Mouse (Mus musculus) hindbrain, embryonic 14.5 days (tissue): Measurements from ENCODE around the gene Rpp14. TPM values are rescaled to one million over a fixed set of nuclear protein-coding genes. Genes with fewer than 3 reads are reported as not detected.
A peak's percentile ranks its signal among the peaks of the same experiment; 100 is the strongest.

ENCODE experiments used
- ATAC-seq: fragments of 200-750 bp; cut with Nextera tagmentation; 2 replicates; pipeline ENCODE4 v1.8.0; 2017; ENCODE audit warnings: moderate number of reproducible peaks, mild to moderate bottlenecking, moderate TSS enrichment, moderate library complexity; ENCODE audit not compliant: low FRiP score
- DNase-seq: peaks from one replicate; pipeline ENCODE4 v3.0.0-alpha.2; 2015; ENCODE audit warnings: low spot score
- H3K27ac ChIP-seq: fragments of 300-500 bp; sonication (generic); 2 replicates; pipeline ENCODE4 v1.5.1; 2014; ENCODE audit warnings: mild to moderate bottlenecking, moderate library complexity
- H3K27me3 ChIP-seq: fragments of 300-500 bp; sonication (generic); 2 replicates; pipeline ENCODE4 v1.6.1; 2014; ENCODE audit warnings: mild to moderate bottlenecking, low read length, mixed read lengths; ENCODE audit not compliant: control insufficient read depth, insufficient read depth
- H3K36me3 ChIP-seq: fragments of 300-500 bp; sonication (generic); replicated peaks from 2 replicates; pipeline ENCODE4 v1.6.1; 2014; ENCODE audit not compliant: control insufficient read depth, insufficient read depth
- H3K4me1 ChIP-seq: fragments of 300-500 bp; sonication (generic); replicated peaks from 2 replicates; pipeline ENCODE4 v1.6.1; 2014; ENCODE audit warnings: antibody characterized with exemption, low read length, mixed read lengths; ENCODE audit not compliant: control insufficient read depth, insufficient read depth
- H3K4me2 ChIP-seq: fragments of 300-500 bp; sonication (generic); replicated peaks from 2 replicates; pipeline ENCODE4 v1.6.1; 2014; ENCODE audit warnings: mild to moderate bottlenecking, moderate library complexity
- H3K4me3 ChIP-seq: fragments of 300-500 bp; sonication (generic); replicated peaks from 2 replicates; pipeline ENCODE4 v1.5.1; 2014; ENCODE audit warnings: mild to moderate bottlenecking, low read length
- H3K9ac ChIP-seq: fragments of 300-500 bp; sonication (generic); 2 replicates; pipeline ENCODE4 v1.6.1; 2014
- H3K9me3 ChIP-seq: fragments of 300-500 bp; sonication (generic); 2 replicates; pipeline ENCODE4 v1.6.1; 2016; ENCODE audit warnings: low read length; ENCODE audit not compliant: control insufficient read depth
- WGBS: fragments of 180-500 bp; shearing (Covaris S2); extraction: QIAGEN DNeasy Blood & Tissue Kit; methylation state at CpG from one replicate; pipeline ENCODE4 v1.1.7; 2014; 5-methylcytosine and 5-hydroxymethylcytosine counted together
- polyA plus RNA-seq: library from polyadenylated mRNA; unstranded; fragments of >200 nt; fragmentation: Nextera tagmentation; extraction: Ambion mirVana; gene quantifications from 2 replicates; pipeline ENCODE4 v1.2.1, GENCODE M21; 2014

Rpp14 gene
- polyA plus RNA-seq, result 45.0 and 50.9 TPM in 2 replicates

GRCm38 (mm10) chr14:8080165-8080679 is at the start of gene Rpp14:
Gene Rpp14, plus strand, starts transcription at chr14:8080367.
- Histone ChIP-seq H3K36me3 (peaks cover 17% of the 10 kb centered on the region), H3K4me1 (peaks cover 14% of the 10 kb centered on the region), H3K9ac (peak within 1 kb of the TSS; percentile 76), H3K9me3 (no peaks in the 10 kb centered on the region), H3K27me3 (no peaks in the 10 kb centered on the region), H3K4me2 (peak within 1 kb of the TSS; percentile 94), H3K4me3 (peak within 1 kb of the TSS; percentile 74), H3K27ac (peak within 1 kb of the TSS; percentile 89)
- WGBS, result under 1% methylated on average over 47 of the region's 47 CpGs
- ATAC-seq (peak; percentile 97), DNase-seq (peak; percentile 99)

- Histone ChIP-seq H3K36me3 (no peaks in the 10 kb centered on the region), H3K27ac (no peak overlapping the region), H3K27me3 (no peaks in the 10 kb centered on the region), H3K4me3 (no peak overlapping the region), H3K9ac (no peak overlapping the region), H3K4me1 (no peaks in the 10 kb centered on the region), H3K4me2 (no peak overlapping the region), H3K9me3 (no peaks in the 10 kb centered on the region)
- ATAC-seq (no peak), DNase-seq (no peak)
- 46% methylated on average over 4 of the region's 4 CpGs for WGBS
Measured at GRCm38 (mm10) chr14:8030535-8030934, 49.6 kb upstream of the Rpp14 start.

- ATAC-seq (no peak; the same call in 1 of the 2 replicates), DNase-seq (no peak)
- Histone ChIP-seq H3K27me3 (no peaks in the 10 kb centered on the region), H3K4me3 (no peak overlapping the region), H3K4me2 (no peak overlapping the region), H3K9me3 (no peaks in the 10 kb centered on the region), H3K9ac (no peak overlapping the region), H3K4me1 (no peaks in the 10 kb centered on the region), H3K36me3 (no peaks in the 10 kb centered on the region), H3K27ac (no peak overlapping the region)
- WGBS, result 62% methylated on average over 13 of the region's 13 CpGs
Measured at GRCm38 (mm10) chr14:8032087-8032944, 47.9 kb upstream of the Rpp14 start.

- Histone ChIP-seq H3K27ac (no peak overlapping the region), H3K4me2 (no peak overlapping the region), H3K4me3 (no peak overlapping the region), H3K9me3 (no peaks in the 10 kb centered on the region), H3K27me3 (no peaks in the 10 kb centered on the region), H3K4me1 (no peaks in the 10 kb centered on the region), H3K9ac (no peak overlapping the region), H3K36me3 (0 out of 2 replicates have a peak, but pooled peaks cover under 1% of the 10 kb centered on the region)
- 64% methylated on average over 5 of the region's 5 CpGs for WGBS
- ATAC-seq (no peak), DNase-seq (no peak)
Measured at GRCm38 (mm10) chr14:8034561-8034960, 45.6 kb upstream of the Rpp14 start.

GRCm38 (mm10) chr14:8035951-8036350 is 44.2 kb upstream of the Rpp14 start:
- no peak overlapping the region for H3K4me3 ChIP-seq
- no peaks in the 10 kb centered on the region for H3K9me3 ChIP-seq
- H3K4me1 ChIP-seq, result no peaks in the 10 kb centered on the region
- ATAC-seq (no peak), DNase-seq (no peak)
- H3K36me3 ChIP-seq, result 0 out of 2 replicates have a peak, but pooled peaks cover 4% of the 10 kb centered on the region
- H3K27me3 ChIP-seq, result no peaks in the 10 kb centered on the region
- 86% methylated on average over 6 of the region's 6 CpGs for WGBS
- no peak overlapping the region for H3K4me2 ChIP-seq
- H3K9ac ChIP-seq, result no peak overlapping the region
- no peak overlapping the region for H3K27ac ChIP-seq

GRCm38 (mm10) chr14:8036406-8036805 is 43.8 kb upstream of the Rpp14 start:
- H3K9me3 ChIP-seq, result no peaks in the 10 kb centered on the region
- no peak overlapping the region for H3K9ac ChIP-seq
- H3K36me3 ChIP-seq, result 0 out of 2 replicates have a peak, but pooled peaks cover 4% of the 10 kb centered on the region
- no peak overlapping the region for H3K4me3 ChIP-seq
- H3K27me3 ChIP-seq, result no peaks in the 10 kb centered on the region
- no peaks in the 10 kb centered on the region for H3K4me1 ChIP-seq
- DNase-seq, result no peak
- ATAC-seq, result no peak
- no peak overlapping the region for H3K27ac ChIP-seq
- WGBS, result 78% methylated on average over 5 of the region's 5 CpGs
- no peak overlapping the region for H3K4me2 ChIP-seq

GRCm38 (mm10) chr14:8038150-8038549 is 42.0 kb upstream of the Rpp14 start:
- Histone ChIP-seq H3K4me3 (no peak overlapping the region), H3K9me3 (no peaks in the 10 kb centered on the region), H3K4me1 (no peaks in the 10 kb centered on the region), H3K9ac (no peak overlapping the region), H3K27me3 (no peaks in the 10 kb centered on the region), H3K27ac (no peak overlapping the region), H3K4me2 (no peak overlapping the region), H3K36me3 (0 out of 2 replicates have a peak, but pooled peaks cover 4% of the 10 kb centered on the region)
- 88% methylated on average over 5 of the region's 5 CpGs for whole genome bisulfite sequencing
- ATAC-seq (no peak), DNase-seq (no peak)

GRCm38 (mm10) chr14:8038791-8039448 is 41.2 kb upstream of the Rpp14 start:
- 82% methylated on average over 7 of the region's 7 CpGs for WGBS
- no peaks in the 10 kb centered on the region for H3K4me1 ChIP-seq
- H3K27ac ChIP-seq, result no peak overlapping the region
- ATAC-seq (no peak), DNase-seq (no peak)
- no peaks in the 10 kb centered on the region for H3K27me3 ChIP-seq
- no peak overlapping the region for H3K9ac ChIP-seq
- no peak overlapping the region for H3K4me2 ChIP-seq
- H3K36me3 ChIP-seq, result 0 out of 2 replicates have a peak, but pooled peaks cover 11% of the 10 kb centered on the region
- H3K9me3 ChIP-seq, result no peaks in the 10 kb centered on the region
- no peak overlapping the region for H3K4me3 ChIP-seq

- Histone ChIP-seq H3K9ac (no peak overlapping the region), H3K27me3 (no peaks in the 10 kb centered on the region), H3K4me3 (no peak overlapping the region), H3K4me2 (no peak overlapping the region), H3K4me1 (no peaks in the 10 kb centered on the region), H3K27ac (no peak overlapping the region), H3K36me3 (peaks cover 14% of the 10 kb centered on the region; the same call in 1 of the 2 replicates), H3K9me3 (no peaks in the 10 kb centered on the region)
- WGBS, result 80% methylated on average over 3 of the region's 3 CpGs
- no peak for ATAC-seq
- DNase-seq, result no peak
Measured at GRCm38 (mm10) chr14:8040179-8040578, 40.0 kb upstream of the Rpp14 start.
